Mouse (Mus musculus) kidney, adult 10 weeks (tissue): ENCODE measurements around the gene Gm32802. TPM values are rescaled to one million over a fixed set of nuclear protein-coding genes. Genes with fewer than 3 reads are reported as not detected.

ENCODE experiments used
- polyA plus RNA-seq: library from polyadenylated mRNA; stranded (reverse); fragments of 350-450 nt; fragmentation: Illumina TruSeq; extraction: RNeasy Lipid Tissue Mini Kit (QIAGEN cat#74804); gene quantifications from one replicate; pipeline ENCODE4 v1.2.3, GENCODE M21; 2014; ENCODE audit warnings: low read depth, low replicate concordance

Gene Gm32802
- not detected for polyA plus RNA-seq

DNA sequence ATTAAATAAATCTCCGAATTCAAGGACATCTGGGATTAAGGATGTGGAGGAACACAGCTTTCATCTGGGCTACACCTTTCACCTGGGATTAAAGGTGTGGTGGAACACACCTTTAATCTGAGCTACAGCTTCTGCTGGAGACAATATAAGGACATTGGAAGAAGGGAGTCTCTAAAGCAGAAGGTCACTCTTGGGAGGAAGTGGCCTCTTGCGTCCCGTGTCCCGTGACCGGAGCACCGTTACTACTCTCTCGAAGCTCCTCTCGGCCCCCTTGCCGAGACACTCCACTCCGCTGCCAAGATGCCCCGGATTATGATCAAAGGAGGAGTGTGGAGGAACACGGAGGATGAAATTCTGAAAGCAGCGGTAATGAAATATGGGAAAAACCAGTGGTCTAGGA lies at the start of gene Gm32802:
Gene Gm32802, plus strand, starts transcription at position 301 of the 400 bp plus-strand sequence.

DNA sequence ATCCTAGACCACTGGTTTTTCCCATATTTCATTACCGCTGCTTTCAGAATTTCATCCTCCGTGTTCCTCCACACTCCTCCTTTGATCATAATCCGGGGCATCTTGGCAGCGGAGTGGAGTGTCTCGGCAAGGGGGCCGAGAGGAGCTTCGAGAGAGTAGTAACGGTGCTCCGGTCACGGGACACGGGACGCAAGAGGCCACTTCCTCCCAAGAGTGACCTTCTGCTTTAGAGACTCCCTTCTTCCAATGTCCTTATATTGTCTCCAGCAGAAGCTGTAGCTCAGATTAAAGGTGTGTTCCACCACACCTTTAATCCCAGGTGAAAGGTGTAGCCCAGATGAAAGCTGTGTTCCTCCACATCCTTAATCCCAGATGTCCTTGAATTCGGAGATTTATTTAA lies 17.8 kb upstream of the Gm32802 start, which contains the start of gene Gm32717:
Gene Gm32717, minus strand, starts transcription at position 101 of the 400 bp plus-strand sequence.

DNA sequence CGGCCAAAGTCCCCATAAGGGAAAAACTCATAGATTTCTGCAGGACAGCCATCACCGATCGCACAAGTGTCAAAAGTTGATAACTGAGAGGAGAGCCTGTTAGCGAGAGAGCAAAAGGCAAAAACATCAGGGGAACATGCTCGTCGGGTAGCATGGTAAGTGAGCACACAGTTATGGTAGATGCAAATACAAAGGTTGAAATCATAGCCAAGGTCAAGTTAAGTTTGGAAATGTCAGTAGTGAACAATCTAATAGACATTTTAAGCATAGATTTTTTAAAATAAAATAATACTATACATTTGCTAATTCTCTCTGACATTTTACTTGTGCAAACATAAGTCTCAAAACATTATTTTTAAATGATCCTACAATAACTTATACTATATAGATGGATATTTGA lies 36.5 kb downstream of the Gm32802 start, which contains the start of gene Iltifb:
Gene Iltifb, minus strand, starts transcription at position 101 of the 400 bp plus-strand sequence.

Other genes with a start within 250 kb of the Gm32802 start
- 6.1 TPM for gene Mdm1, start 116.9 kb upstream of the Gm32802 start, polyA plus RNA-seq
- gene Il22, start 53.7 kb upstream of the Gm32802 start, polyA plus RNA-seq = not detected
- not detected for gene Gm32717, start 17.9 kb upstream of the Gm32802 start, polyA plus RNA-seq
- not detected for gene Iltifb, start 36.4 kb downstream of the Gm32802 start, polyA plus RNA-seq
- gene Gm9040, start 68.3 kb downstream of the Gm32802 start, polyA plus RNA-seq = not detected
- gene Gm9044, start 73.7 kb downstream of the Gm32802 start, polyA plus RNA-seq = not detected
- not detected for gene Gm9045, start 79.1 kb downstream of the Gm32802 start, polyA plus RNA-seq
- not detected for gene Gm9046, start 84.6 kb downstream of the Gm32802 start, polyA plus RNA-seq
- gene Gm9048, start 90.0 kb downstream of the Gm32802 start, polyA plus RNA-seq = not detected
- not detected for gene Gm9049, start 95.4 kb downstream of the Gm32802 start, polyA plus RNA-seq
- not detected for gene Ifng, start 182.4 kb downstream of the Gm32802 start, polyA plus RNA-seq